Mouse (Mus musculus) hindlimb bud, embryonic 11.5 days (tissue): ENCODE measurements at regions not wholly inside any gene's neighbourhood (a gene's known extent, or its start where the extent isn't known, plus 50 kb on each side); places are given as distances from the start of the nearest gene placed in this dataset.
"Not testable (repeated sequence)": the region's sequence is repeated elsewhere in the genome, so short reads cannot be mapped to it uniquely, and the experiment has no call there.

ENCODE experiments used
- DNase-seq: peaks from one replicate; pipeline ENCODE4 v3.0.0-alpha.2; 2012; ENCODE audit warnings: low read depth, low spot score; ENCODE audit errors: extremely low spot score

DNA sequence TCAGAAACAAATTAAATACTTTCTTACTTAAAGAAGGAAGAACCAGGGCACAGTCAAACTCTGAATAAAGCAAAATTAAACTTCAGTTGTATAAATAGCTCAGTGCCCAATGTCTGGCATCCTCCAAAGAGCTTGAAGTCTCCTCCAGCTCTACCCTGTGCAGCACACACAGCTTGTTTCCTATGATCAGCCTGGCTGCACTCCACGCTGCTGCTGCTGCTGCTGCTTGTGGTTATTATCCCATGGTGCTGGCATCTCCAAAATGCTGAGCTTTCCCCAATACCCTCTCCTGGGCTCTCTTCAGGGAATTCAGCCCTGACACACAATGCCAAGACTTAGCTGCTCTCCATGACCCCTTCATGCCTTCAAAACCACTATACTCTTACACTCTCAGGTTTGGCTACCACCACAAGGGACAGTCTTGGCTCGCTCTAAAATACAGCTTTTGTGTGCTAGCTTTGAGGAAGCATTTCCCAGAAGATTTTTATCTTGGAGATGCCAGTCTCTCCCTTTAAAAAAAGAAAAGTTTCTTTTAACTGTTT, 121.0 kb downstream of the Rab10 start:
- DNase-seq: not testable (repeated sequence)

DNA sequence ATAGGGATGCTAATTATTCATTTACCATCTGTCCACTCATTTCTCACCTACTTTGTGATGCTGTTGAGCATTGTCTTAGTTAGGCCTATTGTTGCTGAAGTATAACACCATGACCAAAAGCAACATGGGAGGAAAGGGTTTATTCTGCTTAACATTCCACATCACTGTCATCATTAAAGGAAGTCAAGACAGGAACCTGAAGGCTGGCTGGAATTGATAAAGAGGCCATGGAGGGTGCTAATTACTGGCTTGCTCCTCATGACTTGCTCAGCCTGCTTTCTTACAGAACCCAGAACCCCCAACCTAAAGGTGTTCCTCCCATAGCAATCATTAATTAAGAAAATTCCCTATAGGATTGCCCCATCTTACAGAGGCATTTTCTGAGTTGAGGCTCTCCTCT, 121.6 kb downstream of the Rab10 start:
- DNase-seq: no peak

DNA sequence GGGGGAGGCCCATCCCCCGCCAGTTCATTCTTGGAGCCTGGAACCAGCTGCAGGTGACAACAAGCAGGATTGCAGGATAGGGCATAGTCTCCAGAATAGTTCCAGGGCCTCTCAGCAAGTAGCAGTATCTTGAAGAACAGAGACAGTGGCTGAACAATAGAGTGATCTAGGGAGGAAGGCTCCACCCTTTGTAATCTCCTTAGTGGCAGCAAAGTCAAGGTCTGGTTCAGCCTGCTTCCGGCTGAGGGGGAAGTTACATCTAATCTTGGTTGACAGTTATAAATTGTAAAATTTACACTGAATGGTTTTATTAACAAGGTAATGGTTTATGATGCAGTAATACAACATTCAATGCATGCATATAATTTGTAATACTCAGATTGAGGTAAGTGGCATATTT, 136.4 kb downstream of the Rab10 start:
- DNase-seq: no peak

DNA sequence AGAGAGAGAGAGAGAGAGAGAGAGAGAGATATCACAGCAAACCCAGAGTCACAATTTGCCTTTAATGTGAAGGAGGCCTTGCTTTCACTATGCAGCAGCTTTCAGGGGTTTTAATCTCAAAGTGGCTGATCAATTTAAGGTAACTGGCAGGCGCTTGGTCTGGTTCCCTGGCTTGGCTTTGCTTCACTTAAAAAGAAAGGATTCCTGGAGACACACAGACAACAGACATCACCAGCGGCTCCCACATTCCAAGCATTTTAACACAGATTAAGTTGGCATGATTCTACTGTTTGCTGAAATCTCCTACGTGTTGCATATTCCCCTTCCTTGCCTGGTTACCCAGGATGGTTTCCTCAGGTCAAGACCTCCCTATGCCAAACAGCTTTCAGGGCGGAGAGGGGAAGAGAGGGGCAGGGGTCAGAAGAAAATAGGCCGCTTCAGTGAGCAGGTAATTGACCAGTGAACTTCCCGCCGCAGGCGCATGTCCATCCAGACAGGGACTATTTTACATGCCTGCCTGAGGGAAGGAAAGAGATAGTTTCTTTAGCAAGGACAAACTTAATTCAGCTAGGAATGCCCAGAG, 140.0 kb downstream of the Rab10 start:
- DNase-seq: not testable (repeated sequence)

DNA sequence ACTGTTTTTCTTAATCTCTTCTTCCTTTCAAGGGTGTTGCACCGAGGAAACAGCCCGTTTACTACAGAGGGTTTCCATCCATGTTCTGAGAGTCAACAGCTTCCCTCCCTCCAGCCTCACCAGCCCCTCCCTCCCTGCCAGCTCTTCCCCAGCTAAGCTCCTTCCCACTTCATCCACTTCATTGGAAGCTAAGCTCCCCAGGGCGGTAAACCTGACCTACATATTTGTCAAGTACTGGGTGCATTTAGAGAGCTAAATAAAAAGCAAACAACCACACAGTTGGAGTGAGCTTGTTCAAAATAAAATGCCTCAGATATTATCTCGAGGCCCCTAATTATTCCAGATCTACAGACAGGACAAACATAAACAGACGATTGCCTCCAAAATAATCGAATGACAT, 148.1 kb downstream of the Rab10 start:
- DNase-seq: not testable (repeated sequence)

DNA sequence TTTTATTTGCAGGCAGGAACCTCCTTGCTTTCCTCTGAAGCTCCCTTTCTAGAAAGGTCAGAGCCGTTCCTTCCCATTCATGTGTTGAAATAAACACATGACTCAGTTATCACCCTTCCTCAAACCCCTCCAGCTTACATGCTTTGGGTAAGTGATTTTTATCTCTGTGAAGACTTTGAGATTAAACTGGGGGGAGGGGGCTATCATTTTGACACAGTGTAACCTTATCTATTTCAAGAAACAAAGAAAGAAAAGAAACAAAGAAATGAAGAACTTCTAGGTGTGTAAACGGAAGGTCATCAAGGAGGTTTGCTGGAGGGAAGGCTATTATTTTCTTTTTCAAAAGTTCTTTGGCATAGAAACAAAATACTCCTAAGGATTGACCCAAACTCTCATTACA, 151.0 kb downstream of the Rab10 start:
- not testable (repeated sequence) for DNase-seq

DNA sequence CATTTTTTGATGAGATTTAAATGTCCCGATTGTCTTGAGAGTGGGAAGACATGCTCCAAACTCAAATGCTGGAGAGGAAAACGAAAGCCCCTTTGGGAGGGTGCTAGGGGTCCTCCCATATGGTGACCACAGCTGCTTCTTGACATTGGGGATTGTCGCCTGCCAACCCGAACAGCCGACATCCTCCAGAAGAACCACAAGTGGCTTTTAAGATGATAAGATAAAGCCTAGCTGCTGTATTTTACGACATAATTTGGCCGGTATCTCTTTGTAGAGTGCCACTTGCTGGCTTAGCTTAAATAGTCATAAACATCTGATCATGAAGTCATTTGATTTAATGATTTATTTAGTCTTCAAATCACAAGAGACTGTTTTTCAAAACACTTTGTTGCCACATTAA, 156.1 kb downstream of the Rab10 start:
- not testable (repeated sequence) for DNase-seq

DNA sequence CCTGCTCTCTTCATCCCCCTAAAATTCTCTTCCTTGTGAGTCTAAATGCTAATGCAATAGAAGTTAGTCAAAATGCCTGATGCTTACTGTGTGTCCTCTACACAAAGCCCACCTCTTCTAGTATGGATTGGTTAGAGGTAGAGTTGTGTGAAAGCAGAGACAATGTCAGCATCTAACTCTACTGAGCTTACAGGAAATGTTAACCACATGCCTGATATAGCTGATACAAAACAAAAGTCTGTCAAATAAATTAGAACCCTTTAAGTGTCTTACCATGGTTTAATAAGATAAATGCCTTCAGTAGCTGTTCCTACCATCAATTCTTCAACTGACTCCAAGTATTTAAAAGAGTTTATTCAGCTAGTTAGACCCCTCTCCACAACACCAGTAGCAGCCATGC, 177.2 kb downstream of the Rab10 start:
- DNase-seq: not testable (repeated sequence)

DNA sequence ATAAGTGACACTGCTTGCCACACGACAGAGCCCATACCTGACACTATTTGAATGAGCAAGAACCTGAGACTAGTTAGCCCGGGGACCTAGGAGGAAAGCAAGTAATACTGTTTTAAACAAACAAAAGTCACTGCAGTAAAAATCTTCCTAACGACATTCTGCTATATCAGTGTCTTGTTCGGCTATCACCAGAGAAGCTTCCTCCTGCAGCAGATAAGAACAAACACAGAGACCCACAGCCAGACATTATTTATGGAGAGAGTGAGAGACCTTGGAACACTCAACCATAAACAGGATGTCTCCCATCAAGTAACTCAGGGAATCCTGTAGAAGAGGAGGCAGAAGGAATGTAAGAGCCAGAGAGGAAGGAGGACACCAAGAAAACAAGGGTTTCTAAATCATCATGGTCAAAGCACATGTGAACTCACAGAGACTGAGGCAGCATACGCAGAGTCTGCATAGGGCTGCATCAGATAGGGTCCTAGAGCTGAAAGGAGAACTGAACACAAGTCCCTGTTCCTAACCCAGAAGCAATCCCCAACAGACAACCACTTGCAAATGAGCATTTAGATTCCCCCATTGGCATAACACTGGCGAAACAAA, 178.5 kb downstream of the Rab10 start:
- DNase-seq: not testable (repeated sequence)

DNA sequence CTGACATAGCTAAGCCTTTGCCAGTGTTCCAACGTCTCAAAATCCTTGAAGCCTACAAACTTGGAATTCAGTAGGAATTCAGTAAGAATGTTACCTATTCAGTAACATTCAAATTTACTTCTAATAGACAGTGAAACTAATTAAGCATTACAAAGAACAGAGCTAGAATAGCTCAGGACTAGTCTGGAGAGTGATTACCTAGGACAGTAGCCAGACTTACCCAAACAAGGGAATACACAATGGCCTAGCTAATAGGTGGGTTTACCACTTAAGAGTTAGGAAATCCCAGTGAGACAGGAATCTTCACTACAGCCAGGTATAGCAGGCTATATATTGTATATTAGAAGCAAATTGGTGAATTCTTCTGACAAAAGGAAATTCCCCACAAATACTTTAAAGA, 182.4 kb downstream of the Rab10 start:
- not testable (repeated sequence) for DNase-seq

DNA sequence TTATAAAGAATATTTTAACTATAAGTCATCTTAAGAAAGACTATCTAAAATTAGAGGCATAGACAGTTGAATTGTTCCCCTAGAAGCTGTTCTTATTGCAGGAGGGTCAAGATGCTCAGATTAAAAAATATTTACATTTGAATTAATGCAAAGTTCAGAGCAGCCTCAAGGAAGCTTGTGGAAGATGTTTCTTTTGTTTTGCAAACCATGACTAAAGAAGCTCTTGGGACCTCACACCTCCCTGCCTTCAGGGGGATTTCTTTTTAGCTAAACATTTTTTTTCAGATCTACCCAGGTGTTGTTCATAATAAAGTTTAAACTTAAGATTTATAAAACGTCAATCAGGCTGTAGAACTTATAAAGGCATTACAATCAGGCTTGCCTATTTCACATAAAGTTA, 185.7 kb downstream of the Rab10 start:
- DNase-seq: no peak

DNA sequence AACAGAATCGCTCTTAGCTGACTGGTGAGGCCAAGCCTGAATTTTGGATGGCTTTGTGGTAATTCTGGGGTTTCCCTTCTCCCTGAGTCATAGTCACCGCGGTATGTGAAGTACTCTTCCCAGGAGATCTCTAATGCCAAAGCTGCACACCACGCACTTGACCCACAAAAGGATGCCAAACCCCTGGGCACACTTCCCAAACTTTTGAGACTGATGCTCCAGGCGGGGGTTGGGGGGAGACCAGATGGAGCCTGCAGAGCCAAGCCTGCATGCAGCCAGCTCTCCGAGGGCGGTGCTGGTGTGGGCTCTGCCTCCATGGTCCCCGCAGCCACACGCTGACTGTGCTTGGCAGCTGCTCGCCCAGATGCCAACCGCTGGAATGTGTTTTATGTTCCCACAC, 199.2 kb downstream of the Rab10 start:
- not testable (repeated sequence) for DNase-seq

DNA sequence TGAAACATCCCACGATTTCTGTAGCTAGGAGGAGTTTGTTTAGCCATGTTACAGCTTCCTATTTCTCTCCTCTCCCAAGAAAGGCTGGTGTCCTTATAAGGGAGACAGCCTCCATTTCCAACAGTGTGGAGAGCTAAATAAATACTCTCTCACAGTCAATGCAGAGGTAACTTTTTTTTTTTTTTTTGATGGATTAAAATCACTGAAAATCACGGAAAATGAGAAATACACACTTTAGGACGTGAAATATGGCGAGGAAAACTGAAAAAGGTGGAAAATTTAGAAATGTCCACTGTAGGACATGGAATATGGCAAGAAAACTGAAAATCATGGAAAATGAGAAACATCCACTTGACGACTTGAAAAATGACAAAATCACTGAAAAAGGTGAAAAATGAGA, 200.1 kb downstream of the Rab10 start:
- DNase-seq: peak; percentile 31

DNA sequence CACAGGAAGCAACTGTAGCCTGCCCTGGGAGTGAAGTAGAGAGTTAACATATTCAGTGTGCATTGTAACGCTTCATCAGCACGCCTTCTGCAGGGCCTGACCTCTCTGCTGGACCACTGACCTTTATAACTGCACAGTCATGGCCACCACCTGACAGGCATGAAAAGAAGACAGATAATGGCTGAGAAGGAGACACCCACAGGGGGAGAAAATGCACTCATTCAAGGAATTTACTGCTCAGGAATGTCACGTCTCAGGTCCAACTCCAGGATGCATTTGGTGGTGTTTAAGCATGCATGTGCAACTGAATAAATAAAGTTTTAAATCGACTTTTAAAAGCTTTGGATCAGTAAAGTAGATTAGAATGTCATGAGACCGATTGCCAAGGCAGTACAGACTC, 207.8 kb downstream of the Rab10 start:
- not testable (repeated sequence) for DNase-seq

DNA sequence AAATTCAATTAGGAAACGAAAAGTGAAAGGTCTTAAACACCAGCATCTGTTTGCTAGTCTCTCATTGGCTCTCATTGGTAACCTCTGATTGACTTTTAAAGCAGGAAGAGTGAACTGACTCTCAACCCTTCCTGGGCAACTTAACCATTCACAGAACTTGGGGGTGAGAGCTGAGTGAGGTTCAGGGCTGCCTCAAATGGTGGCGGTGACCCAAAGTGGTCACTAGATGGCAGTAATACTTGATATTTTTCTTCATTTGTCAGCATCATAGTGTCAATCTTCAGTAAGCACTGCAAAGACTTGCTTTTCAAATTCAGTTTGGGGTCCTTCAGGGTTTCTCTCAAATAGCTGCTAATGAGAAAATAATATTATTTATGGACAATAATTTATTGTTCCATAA, 211.6 kb downstream of the Rab10 start:
- not testable (repeated sequence) for DNase-seq

DNA sequence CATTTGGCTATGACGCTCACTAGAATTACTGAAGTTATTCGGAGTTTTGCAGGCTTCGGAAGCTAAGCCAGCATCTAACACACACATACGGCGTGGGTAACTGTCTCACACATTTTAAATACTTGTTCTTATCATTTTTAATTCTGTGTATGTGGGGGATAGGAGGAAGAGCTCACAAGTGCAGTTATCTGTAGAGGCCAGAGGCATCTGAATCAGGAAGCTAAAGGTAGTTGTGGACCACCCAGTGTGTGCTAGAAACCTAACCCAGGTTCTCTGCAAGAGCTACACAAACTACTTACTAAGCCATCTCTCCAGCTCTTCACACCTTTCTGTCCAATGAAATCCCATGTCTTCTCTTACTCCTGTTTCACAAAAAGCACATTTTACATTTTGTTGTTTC, 215.3 kb downstream of the Rab10 start:
- DNase-seq: no peak

DNA sequence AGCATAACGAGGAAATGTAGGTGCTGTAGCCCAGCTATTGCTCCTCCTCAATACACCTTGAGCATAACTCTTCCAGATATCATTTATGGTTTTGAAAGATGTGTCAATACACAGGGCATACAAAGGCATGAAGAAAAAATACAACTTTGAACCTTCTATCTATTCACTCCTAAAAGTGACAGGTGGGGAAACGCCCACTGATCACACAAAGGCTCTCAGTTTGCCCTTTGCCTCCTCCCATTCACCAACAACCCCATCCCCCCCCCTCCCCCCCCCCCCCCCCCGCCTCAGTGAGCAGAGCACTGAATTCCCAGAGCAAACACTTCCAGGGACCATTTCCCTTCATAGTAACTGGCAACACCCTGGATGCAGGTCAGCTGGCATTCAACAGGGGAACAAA, 216.8 kb downstream of the Rab10 start:
- not testable (repeated sequence) for DNase-seq

DNA sequence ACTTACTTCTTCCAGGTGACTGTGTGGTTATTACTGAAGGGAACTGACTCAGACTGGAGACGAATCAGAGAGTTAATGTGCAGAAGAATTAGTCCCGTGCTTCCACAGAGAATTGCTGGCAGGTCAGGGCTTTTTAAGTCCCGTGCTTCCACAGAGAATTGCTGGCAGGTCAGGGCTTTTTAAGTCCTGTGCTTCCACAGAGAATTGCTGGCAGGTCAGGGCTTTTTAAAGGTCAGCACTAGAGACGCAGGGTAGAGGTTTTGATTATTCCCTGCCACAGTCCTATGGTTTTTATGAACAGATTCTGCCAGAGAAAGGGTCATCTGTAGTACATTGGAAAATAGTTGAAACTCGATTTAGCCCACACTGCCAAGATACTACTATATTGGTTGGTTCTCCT, 260.2 kb downstream of the Rab10 start:
- DNase-seq: not testable (repeated sequence)

DNA sequence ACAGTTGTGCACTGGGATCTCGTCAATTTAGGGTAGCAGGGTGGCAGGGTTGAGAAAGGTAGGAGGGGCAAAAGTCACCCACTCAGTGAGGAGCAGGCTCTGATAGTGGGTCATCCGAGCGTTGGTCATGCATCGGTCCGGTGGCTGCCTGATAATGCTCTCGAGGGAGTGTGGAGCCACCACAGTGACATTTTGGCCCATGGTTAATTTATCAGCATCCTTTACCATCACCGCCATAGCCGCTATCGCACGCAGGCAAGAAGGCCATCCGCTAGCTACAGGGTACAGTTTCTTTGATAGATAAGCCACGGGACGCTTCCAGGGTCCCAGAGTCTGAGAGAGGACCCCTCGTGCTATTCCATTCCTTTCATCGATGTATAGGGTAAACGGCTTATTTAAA, 291.3 kb downstream of the Rab10 start:
- DNase-seq: not testable (repeated sequence)

DNA sequence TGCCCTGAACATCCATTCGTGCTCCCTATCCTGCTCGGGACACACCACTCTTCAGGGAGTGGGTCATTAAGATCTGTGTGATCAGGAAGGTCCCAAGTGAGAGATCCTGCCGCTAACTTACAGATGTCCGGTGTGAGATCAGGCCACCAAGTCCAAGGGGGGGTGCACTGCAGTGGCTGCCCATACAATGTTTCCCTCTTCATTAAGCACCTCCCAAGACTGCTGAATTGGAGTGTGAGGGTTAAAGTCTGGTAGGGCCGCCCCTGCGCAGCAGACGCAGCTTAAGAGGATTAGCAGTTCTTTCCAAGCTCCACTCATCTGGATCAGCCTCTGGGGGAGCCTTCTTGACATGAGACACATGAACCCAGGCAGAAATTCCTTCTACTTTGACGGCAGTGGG, 293.0 kb downstream of the Rab10 start:
- not testable (repeated sequence) for DNase-seq
